Mouse (Mus musculus) limb, embryonic 14.5 days (tissue): Measurements from ENCODE around the gene Ifitm2. TPM values are rescaled to one million over a fixed set of nuclear protein-coding genes. Genes with fewer than 3 reads are reported as not detected.

Source experiments
- ATAC-seq: fragments of 200-750 bp; cut with Nextera tagmentation; 2 replicates; pipeline ENCODE4 v1.8.0; 2017; ENCODE audit warnings: low read depth, moderate number of reproducible peaks, moderate TSS enrichment; ENCODE audit not compliant: low FRiP score
- DNase-seq: peaks from one replicate; pipeline ENCODE4 v3.0.0-alpha.2; 2015; ENCODE audit warnings: low spot score
- H3K27ac ChIP-seq: fragments of 300-500 bp; sonication (generic); replicated peaks from 2 replicates; pipeline ENCODE4 v1.5.1; 2014; ENCODE audit warnings: low read depth, mild to moderate bottlenecking, low read length, moderate library complexity, mixed read lengths
- H3K27me3 ChIP-seq: fragments of 300-500 bp; sonication (generic); 2 replicates; pipeline ENCODE4 v1.6.1; 2014; ENCODE audit warnings: low read length, mixed read lengths; ENCODE audit not compliant: control insufficient read depth, insufficient read depth
- H3K36me3 ChIP-seq: fragments of 300-500 bp; sonication (generic); 2 replicates; pipeline ENCODE4 v1.6.1; 2014; ENCODE audit warnings: mild to moderate bottlenecking, low read length, moderate library complexity, mixed read lengths; ENCODE audit not compliant: control insufficient read depth, insufficient read depth
- H3K4me1 ChIP-seq: fragments of 300-500 bp; sonication (generic); 2 replicates; pipeline ENCODE4 v1.6.1; 2014; ENCODE audit warnings: antibody characterized with exemption, low read length, mixed read lengths; ENCODE audit not compliant: control insufficient read depth, insufficient read depth
- H3K4me2 ChIP-seq: fragments of 300-500 bp; sonication (generic); replicated peaks from 2 replicates; pipeline ENCODE4 v1.6.1; 2014; ENCODE audit warnings: low read depth, mild to moderate bottlenecking, low read length, moderate library complexity; ENCODE audit not compliant: severe bottlenecking
- H3K4me3 ChIP-seq: fragments of 300-500 bp; sonication (generic); replicated peaks from 2 replicates; pipeline ENCODE4 v1.5.1; 2014; ENCODE audit warnings: low read length
- H3K9ac ChIP-seq: fragments of 300-500 bp; sonication (generic); 2 replicates; pipeline ENCODE4 v1.6.1; 2014; ENCODE audit warnings: mild to moderate bottlenecking, low read depth, low read length, moderate library complexity; ENCODE audit not compliant: severe bottlenecking
- H3K9me3 ChIP-seq: fragments of 300-500 bp; sonication (generic); 2 replicates; pipeline ENCODE4 v1.6.1; 2016; ENCODE audit warnings: low read length; ENCODE audit not compliant: control insufficient read depth
- POLR2A ChIP-seq: fragments of 200-500 bp; IDR thresholded peaks from 2 replicates; pipeline ENCODE4 v1.8.0; 2012; ENCODE audit warnings: inconsistent platforms, mild to moderate bottlenecking, moderate library complexity, borderline replicate concordance; ENCODE audit not compliant: insufficient read depth, insufficient read length; ENCODE audit errors: extremely low read depth
- WGBS: fragments of 180-500 bp; shearing (Covaris S2); extraction: QIAGEN DNeasy Blood & Tissue Kit; methylation state at CpG from one replicate; pipeline ENCODE4 v1.1.7; 2014; 5-methylcytosine and 5-hydroxymethylcytosine counted together
- polyA plus RNA-seq, 2 experiments: library from polyadenylated mRNA; depleted of rRNA in 1 of 2; stranded (reverse) in 1 of 2; unstranded in 1 of 2; fragments of >200 nt; fragmentation: Nextera tagmentation in 1 of 2; extraction: Ambion mirVana in 1 of 2; gene quantifications; 2 replicates each; pipeline versions ENCODE4 v1.2.1 to v1.2.3; 2012 to 2014

Ifitm2 gene
- polyA plus RNA-seq, 2 experiments, result 1,234 to 1,827 TPM

DNA sequence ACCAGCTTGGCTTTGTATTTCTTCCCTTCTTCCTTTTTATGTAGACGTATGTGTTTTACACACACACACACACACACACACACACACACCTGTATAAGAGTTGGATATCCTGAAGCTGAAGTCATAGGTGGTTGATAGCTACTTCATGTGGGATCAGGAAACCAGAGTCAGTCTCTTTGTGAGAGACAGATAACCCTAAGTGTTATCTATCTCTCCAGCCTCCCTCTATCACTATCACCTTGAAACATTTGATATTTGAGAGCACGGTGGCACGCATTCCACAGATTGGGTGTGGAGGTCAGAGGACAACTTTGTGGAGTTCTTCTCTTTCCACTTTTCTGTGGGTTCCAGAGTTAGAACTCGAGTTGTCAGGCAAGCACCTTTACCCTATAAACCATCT lies 35.9 kb downstream of the Ifitm2 start:
- no peak overlapping the region for H3K4me3 ChIP-seq
- no peaks in the 10 kb centered on the region for H3K36me3 ChIP-seq
- TF ChIP-seq POLR2A, result no peak
- ATAC-seq (no peak), DNase-seq (no peak)
- H3K9ac ChIP-seq, result no peak overlapping the region
- H3K4me1 ChIP-seq, result peaks cover 7% of the 10 kb centered on the region; the same call in 1 of the 2 replicates
- H3K27me3 ChIP-seq, result peaks cover 45% of the 10 kb centered on the region
- H3K27ac ChIP-seq, result no peak overlapping the region
- H3K9me3 ChIP-seq, result no peaks in the 10 kb centered on the region
- WGBS, result 79% methylated on average over 4 of the region's 4 CpGs
- H3K4me2 ChIP-seq, result no peak overlapping the region

DNA sequence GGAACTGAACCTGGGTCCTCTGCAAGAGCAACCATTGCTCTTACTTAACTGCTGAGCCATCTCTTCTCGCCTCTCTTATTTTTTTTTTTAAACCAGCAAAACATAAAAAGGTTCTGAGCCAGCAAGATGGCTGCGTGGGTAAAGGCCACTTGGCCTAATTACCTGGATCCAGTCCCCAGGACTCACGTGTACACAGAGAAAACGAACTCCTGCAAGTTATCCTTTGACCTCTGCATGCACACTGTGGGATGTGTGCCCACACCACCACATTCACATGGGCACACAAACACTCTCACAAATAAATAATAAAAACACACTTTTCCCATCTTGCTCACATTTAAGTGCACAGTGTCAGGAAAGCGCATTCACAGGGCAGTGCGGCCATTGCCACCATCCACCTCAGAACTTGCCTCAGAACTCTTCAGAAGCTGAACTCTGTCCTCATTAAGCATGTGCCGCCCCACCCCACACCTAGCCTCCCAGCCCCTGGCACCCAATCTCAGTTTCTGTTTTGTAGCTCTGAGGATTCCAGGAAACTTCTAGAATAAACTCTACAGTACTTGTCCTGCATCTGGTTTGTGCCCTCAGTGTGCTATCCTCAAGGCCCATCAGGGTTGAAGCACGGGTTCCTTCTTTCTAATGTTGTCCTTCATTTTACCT lies 41.6 kb downstream of the Ifitm2 start:
- ATAC-seq (no peak), DNase-seq (no peak)
- Histone ChIP-seq H3K9me3 (no peaks in the 10 kb centered on the region), H3K36me3 (no peaks in the 10 kb centered on the region), H3K9ac (no peak overlapping the region), H3K4me1 (no peaks in the 10 kb centered on the region), H3K4me3 (no peak overlapping the region), H3K4me2 (no peak overlapping the region), H3K27ac (no peak overlapping the region), H3K27me3 (no peaks in the 10 kb centered on the region)
- WGBS, result 79% methylated on average over 8 of the region's 8 CpGs
- TF ChIP-seq POLR2A, result no peak

DNA sequence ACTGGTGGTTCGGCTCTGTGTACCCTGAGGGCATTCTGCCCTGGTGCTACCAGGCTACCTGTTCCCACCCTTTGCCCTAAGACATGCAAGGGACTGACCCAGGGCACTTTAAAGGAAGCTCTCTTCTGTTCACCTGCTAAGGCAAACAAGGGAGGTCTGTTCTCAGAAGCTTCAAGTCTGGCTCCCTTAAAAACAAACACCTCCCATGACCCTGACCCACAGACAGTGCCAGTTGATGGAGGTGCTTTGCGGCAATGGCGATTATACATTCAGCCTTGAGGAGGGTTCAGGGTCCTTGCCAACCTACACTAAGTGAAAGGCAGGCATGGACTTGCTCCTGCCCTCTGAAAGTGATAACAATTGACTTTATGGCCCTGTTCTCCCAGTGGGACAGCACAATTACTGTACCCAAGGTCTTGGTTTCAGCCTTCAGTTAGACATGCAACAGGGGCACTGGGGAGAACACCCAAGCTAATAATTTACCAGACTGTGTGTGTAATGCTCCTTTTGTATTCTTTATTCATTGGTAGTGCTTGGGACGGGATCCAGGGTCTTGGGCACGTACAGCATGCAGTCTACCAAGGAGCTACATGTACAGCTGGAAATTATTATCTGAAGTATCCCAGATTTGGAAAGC lies 42.8 kb downstream of the Ifitm2 start:
- no peaks in the 10 kb centered on the region for H3K36me3 ChIP-seq
- no peak overlapping the region for H3K9ac ChIP-seq
- H3K4me3 ChIP-seq, result no peak overlapping the region
- H3K9me3 ChIP-seq, result no peaks in the 10 kb centered on the region
- 62% methylated on average over 5 of the region's 5 CpGs for WGBS
- DNase-seq, result no peak
- no peak overlapping the region for H3K4me2 ChIP-seq
- no peaks in the 10 kb centered on the region for H3K27me3 ChIP-seq
- H3K4me1 ChIP-seq, result 0 out of 2 replicates have a peak, but pooled peaks cover 3% of the 10 kb centered on the region
- H3K27ac ChIP-seq, result no peak overlapping the region
- ATAC-seq, result no peak
- TF ChIP-seq POLR2A, result no peak

DNA sequence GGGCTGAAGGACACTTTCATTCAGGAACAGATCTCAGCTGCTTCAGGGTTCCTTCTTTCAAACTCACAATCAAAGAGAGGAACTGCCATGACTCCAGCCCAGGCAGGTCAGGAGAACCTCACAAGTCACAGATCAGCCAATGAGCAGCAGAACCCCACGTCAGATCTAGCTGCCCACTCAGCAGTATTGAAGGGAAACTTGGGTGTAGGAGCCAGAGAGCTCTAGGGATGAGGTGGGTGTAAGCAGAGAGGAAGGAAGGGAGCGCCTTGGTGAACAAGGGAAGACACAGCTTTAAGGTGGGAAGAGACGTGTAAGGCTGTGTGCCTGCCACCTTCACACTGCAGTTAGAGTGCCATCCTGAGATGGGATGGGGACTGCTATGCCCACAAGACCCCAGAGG lies 43.5 kb downstream of the Ifitm2 start:
- no peak overlapping the region for H3K27ac ChIP-seq
- DNase-seq (no peak), ATAC-seq (no peak)
- 0 out of 2 replicates have a peak, but pooled peaks cover 3% of the 10 kb centered on the region for H3K4me1 ChIP-seq
- WGBS, result 66% methylated on average over 3 of the region's 3 CpGs
- H3K4me2 ChIP-seq, result no peak overlapping the region
- no peak overlapping the region for H3K4me3 ChIP-seq
- H3K9ac ChIP-seq, result no peak overlapping the region
- H3K9me3 ChIP-seq, result no peaks in the 10 kb centered on the region
- no peak for TF ChIP-seq POLR2A
- H3K27me3 ChIP-seq, result no peaks in the 10 kb centered on the region
- no peaks in the 10 kb centered on the region for H3K36me3 ChIP-seq

DNA sequence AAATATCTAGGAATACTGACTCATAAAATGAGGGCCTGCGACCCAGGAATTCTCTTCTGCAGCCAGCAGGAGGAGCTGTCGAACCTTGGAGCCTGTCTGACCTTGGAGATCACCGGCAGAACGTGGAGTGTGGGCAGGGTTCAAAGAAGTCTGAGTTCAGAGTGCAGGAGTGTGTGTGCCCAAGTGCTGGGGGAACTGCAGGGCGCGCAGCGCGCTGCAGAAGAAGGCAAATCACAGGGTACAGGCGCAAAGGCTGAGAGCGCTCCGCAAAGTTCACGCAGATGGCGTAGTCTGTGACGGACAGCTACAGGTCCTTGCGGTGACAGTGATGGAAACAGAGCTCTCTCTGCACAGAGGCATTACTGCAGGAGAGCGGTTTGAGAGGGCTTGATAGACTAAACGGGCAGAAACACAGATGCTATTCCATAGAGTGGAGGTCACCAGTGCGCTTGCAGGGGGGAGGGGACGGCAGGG lies 47.1 kb downstream of the Ifitm2 start:
- Histone ChIP-seq H3K9ac (peak overlapping the region; percentile 44), H3K4me1 (0 out of 2 replicates have a peak, but pooled peaks cover 3% of the 10 kb centered on the region), H3K9me3 (no peaks in the 10 kb centered on the region), H3K4me3 (peak overlapping the region; percentile 35), H3K36me3 (no peaks in the 10 kb centered on the region), H3K27ac (no peak overlapping the region), H3K27me3 (no peaks in the 10 kb centered on the region), H3K4me2 (peak overlapping the region; percentile 73)
- peak; percentile 82 for ATAC-seq
- TF ChIP-seq POLR2A, result no peak
- peak; percentile 64 for DNase-seq
- 5% methylated on average over 19 of the region's 19 CpGs for WGBS
